Mouse (Mus musculus) frontal cortex, adult 2 months (tissue): ENCODE results near the gene Gm15517. TPM values are rescaled to one million over a fixed set of nuclear protein-coding genes. Genes with fewer than 3 reads are reported as not detected.
A peak's percentile ranks its signal among the peaks of the same experiment; 100 is the strongest.
"Not testable (repeated sequence)": the region's sequence is repeated elsewhere in the genome, so short reads cannot be mapped to it uniquely, and the experiment has no call there.

Source experiments
- DNase-seq, 2 experiments: peaks; one replicate each; pipeline ENCODE4 v3.0.0; 2022; ENCODE audit warnings: low spot score in 1 of 2; ENCODE audit errors: extremely low spot score in 1 of 2
- polyA plus RNA-seq: library from polyadenylated mRNA; depleted of rRNA; stranded (reverse); fragments of >200 nt; gene quantifications from 2 replicates; pipeline ENCODE4 v1.2.3, GENCODE M21; 2012

Gene Gm15517
- polyA plus RNA-seq, 1 experiment: 0.82 TPM

GRCm38 (mm10) chr7:44268117-44268516 lies 6.9 kb downstream of the Gm15517 start:
- no peak for DNase-seq

DNA sequence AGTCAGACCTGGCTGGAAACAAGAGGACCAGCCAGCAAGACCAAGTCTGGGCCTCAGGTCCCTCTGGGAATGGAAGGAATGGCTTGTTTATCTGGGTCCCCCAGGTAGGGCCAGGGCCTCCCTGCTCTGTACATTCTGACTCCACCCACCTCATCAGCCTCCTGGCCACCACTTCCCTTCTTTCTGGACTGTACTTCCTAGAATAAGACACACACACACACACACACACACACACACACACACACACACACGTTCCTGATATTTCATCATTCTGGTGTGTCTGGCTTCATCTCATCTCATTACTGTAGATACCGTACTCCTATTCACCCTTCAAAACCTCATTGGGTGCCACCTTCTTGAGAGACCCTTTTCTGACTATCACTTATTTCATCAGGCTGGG lies 8.2 kb downstream of the Gm15517 start:
- no peak for DNase-seq

- DNase-seq: peak in 1 of 2 experiments; percentile 40
Observed at GRCm38 (mm10) chr7:44271309-44271708, 10.1 kb downstream of the Gm15517 start.

- no peak for DNase-seq
Observed at GRCm38 (mm10) chr7:44272546-44272945, 11.3 kb downstream of the Gm15517 start.

- no peak for DNase-seq
Observed at GRCm38 (mm10) chr7:44273446-44273845, 12.2 kb downstream of the Gm15517 start.

DNA sequence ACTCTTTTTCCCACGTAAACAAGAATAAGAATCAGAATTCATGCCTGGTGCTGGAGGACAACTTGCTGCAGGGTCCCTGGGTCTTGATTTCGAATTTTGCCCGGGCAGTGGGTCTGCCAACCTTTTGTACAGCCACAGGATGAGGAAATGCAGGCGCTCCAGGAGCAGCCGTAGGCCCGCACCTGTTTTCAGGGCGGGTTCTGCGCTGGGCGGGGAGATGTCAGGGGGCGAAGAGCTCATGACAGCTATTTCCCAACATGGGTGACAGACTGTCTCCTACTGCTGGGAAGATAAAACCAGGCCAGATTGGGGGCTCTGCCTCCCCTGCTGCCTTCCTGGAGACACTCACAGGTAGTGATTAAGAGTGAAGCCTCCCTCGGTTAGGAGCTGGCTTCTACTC lies 12.8 kb downstream of the Gm15517 start:
- DNase-seq: no peak

DNA sequence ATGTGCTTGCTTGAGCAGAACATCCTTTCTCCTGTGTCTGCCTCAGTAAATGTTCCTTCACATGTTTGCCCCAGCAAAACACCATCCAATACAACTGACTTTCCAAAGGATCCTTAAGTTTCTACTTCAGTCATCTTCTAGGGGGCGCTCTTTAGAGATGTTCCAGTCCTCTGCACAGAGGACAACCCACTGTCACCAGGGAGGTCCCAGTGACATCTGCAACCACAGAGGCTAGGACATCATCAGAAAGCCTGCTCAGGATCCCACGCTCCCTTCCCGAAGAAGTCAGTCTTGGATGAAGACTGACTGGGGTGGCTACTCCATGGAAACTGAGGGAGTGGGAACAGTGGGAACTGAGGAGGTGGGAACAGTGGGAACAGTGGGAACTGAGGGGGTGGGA lies 14.3 kb downstream of the Gm15517 start:
- no peak for DNase-seq

DNA sequence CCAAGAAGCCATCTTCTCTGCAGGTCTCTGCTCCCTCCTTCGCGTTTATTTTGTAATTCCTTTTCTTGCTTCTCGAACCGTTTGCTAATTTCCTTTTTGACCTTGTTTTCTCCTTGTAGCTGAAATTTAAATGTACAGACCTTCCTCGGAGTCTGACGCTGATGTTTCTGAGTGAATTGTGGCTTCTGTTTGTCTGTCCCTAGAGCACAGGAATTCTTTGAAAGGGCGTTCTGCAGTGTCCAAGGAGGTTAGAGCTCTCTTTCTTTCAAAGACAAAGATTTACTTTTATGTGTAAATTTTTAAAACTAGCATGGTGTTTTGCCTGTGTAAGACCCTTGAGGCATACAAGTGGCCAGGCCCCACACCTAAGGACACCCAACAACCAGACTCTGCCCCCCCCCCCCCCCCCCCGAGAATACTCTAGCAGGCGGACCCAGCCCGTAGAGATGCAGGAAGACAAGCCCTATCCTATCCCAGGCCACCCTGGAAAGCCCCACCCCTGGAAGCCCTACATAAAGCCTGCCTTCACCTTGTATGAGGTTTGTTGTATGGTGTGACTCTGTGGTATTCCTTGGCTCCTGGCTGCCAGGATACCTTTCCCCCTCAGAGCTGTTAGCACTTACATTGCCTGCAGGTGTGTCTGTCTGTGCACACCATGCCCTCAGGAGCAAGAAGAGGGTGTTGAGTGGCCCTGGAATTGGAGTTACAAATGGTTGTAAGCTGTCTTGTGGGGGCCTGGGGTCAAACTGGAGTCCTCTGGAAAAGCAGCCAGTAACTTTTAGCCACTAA lies 15.4 kb downstream of the Gm15517 start:
- no peak for DNase-seq

DNA sequence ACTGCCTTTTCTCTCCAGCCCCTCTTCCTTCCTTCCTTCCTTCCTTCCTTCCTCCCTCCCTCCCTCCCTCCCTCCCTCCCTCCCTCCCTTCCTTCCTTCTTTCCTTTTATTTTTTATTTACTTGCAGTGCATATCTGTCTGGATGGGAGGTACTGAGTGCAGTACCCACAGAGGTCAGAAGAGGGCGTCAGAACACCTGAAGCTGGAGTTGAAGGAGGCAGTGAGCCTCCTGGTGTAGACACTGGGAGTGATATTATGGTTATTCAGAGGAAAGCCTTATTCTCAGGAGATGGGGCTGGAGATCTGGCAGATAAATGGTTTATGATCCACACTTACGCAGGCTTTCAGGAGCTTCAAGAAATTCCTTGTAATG lies 16.0 kb downstream of the Gm15517 start:
- DNase-seq: peak; percentile 31 to 83

GRCm38 (mm10) chr7:44280959-44281358 lies 19.7 kb downstream of the Gm15517 start:
- no peak for DNase-seq

GRCm38 (mm10) chr7:44281586-44281985 lies 20.3 kb downstream of the Gm15517 start:
- peak in 1 of 2 experiments; percentile 22 for DNase-seq

DNA sequence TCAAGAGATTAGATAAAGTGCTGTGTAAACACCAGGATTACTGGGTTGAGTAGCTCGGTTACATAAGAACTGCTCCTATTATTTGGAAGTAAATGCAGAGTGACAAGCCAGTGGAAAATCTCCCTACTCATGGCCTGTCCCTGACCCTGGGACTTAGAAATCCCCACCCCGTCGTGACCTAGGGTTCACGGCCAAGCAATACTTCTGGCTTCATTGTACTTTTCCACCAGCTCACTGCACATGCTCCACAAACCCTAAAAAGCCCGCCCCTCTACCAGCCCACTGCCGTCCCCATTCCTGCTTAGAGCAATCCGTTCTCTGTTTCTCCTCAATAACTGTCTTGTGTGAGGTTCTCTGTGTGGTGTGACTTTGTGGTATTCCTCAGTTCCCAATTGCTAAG lies 26.5 kb downstream of the Gm15517 start:
- DNase-seq: no peak

GRCm38 (mm10) chr7:44290986-44291385 lies 29.7 kb downstream of the Gm15517 start:
- no peak for DNase-seq

GRCm38 (mm10) chr7:44291418-44291817 lies 30.2 kb downstream of the Gm15517 start:
- no peak for DNase-seq

- not testable (repeated sequence) for DNase-seq
Observed at GRCm38 (mm10) chr7:44297501-44297900, 36.3 kb downstream of the Gm15517 start.

DNA sequence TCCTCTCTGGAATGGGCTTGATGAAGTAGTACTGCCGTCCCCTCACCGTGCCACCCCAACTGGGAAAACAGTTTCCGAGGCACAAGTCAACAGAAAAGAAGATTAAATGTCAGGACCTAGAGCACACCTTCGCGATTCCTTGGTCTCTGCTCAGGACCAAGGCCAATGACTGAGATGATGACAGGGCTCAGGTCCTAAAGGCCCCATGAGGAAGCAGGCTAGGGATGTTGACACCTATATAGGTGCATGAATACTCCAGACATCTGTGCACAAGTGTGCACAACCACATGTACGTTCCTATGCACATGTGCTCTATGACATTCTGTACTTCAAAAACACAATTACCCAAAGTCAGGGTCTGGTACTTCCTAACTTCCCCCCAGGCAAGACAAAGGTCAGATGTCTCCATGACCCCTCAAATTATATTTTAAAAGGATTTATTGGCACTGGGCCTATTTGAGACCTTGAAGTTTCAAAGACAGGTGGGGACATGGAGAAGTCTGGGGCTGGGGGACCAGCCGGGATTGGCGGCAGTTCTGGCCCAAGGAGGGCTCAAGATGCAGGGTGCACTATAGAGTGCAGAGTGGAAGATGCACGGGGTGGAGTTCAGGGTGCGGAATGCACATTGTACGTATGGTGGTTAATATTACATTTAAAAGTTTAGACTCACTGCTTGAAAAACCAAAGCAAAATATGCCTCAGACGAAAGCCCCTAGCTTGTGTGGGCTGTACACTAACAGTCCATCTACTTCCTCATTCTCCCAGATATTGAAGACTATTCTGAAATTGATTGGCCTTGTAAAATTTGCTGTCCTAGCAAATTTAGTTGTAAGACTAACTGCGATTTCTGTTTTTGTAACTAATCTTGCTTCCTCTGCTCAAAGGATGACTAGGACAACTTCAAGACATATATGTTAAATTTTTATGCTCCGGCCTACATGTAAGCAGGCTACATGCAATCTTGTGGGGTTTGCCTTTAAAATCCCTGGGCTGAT lies 42.4 kb downstream of the Gm15517 start:
- no peak for DNase-seq

GRCm38 (mm10) chr7:44304463-44304774 lies 43.2 kb downstream of the Gm15517 start:
- no peak for DNase-seq

- DNase-seq: peak; percentile 97
Observed at GRCm38 (mm10) chr7:44304775-44305641, 43.8 kb downstream of the Gm15517 start.

DNA sequence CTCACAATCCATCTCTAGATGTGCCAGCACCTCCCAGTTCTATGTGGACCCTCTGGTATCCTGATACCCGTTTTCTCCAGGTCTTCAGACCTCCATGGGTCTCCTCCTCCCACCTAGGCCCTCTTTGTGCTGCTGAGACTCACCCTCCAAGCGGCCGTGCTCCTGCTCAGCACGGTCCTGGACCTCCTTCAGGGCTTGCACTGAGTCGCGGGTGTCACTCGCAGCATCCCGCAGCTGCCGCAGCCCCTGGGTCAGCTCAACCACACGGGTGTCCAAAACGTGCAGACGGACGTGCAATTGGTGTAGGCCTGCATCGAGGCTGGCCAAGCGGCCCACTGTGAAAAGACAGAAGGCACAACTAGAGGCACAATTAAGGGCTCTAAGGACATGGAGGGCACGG lies 44.4 kb downstream of the Gm15517 start:
- DNase-seq: no peak

DNA sequence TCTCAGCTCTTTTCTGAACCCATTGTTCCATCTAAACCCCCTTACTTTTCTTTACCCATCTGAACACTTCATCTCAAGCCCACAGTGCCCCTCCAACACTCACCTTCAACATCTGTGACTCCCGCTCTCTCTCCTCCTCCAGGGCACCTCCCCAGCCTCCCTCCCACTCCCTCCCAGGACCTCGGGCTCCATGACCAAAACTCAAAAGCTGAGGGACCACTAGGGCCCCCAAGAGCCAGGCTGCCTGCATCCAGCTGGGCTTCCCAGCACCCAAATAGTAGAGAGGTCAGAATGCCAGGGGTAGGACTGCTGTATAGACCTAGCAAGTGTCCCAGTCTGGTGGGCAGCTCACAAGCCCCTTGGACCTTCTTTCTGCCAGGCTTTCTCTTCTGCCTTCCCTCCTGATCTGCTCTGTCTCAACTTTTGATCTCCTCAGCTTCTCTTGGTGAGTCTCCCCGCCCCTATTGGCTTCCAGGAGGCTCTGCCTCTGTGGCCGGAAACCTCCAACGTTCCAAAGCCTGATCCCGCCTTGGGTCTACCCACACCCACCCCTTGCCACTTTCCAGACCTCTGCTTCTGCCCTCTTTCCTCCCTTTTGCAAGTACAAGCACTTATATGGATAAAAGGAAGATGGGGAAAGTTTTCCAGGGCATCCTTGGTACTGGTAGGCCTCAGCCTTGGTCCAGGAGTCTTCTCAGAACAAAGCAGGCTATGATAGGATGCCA lies 45.4 kb downstream of the Gm15517 start, which contains the start of gene Clec11a:
Gene Clec11a, minus strand, starts transcription at position 387 of the 725 bp plus-strand sequence.
- no peak for DNase-seq
